Mouse (Mus musculus): ENCODE data around the gene Lman1l.

The Lman1l gene

GRCm38 (mm10) chr9:57618854-57619253 lies 1.7 kb downstream of the Lman1l start:
- ATAC-seq (ENCODE audit: low TSS enrichment): no peak

- no peak for ATAC-seq (ENCODE audit: low TSS enrichment)
These were observed 2.9 kb downstream of the Lman1l start for GRCm38 (mm10) chr9:57617556-57618169.

GRCm38 (mm10) chr9:57614786-57615185 lies 5.8 kb downstream of the Lman1l start:
- no peak for ATAC-seq (ENCODE audit: low TSS enrichment)

GRCm38 (mm10) chr9:57613975-57614374 lies 6.6 kb downstream of the Lman1l start:
- ATAC-seq (ENCODE audit: low TSS enrichment): no peak

GRCm38 (mm10) chr9:57612587-57612986 lies 8.0 kb downstream of the Lman1l start:
- ATAC-seq (ENCODE audit: low TSS enrichment): no peak

- peak; percentile 82 for ATAC-seq (ENCODE audit: low TSS enrichment)
These were observed 10.2 kb downstream of the Lman1l start for GRCm38 (mm10) chr9:57610359-57610826.

- ATAC-seq (ENCODE audit: low TSS enrichment): no peak
These were observed 10.8 kb downstream of the Lman1l start for GRCm38 (mm10) chr9:57609803-57610202.

- no peak for ATAC-seq (ENCODE audit: low TSS enrichment)
These were observed 14.3 kb downstream of the Lman1l start, which contains the start of gene Cplx3 for GRCm38 (mm10) chr9:57606139-57606851. TSS of gene Cplx3 (minus strand) at chr9:57606281.

- no peak for ATAC-seq (ENCODE audit: low TSS enrichment)
These were observed 15.1 kb downstream of the Lman1l start for GRCm38 (mm10) chr9:57605503-57605902.

GRCm38 (mm10) chr9:57604875-57605274 lies 15.7 kb downstream of the Lman1l start:
- ATAC-seq (ENCODE audit: low TSS enrichment): peak; percentile 66; the same call in 1 of the 2 replicates

- ATAC-seq (ENCODE audit: low TSS enrichment): no peak
These were observed 18.5 kb downstream of the Lman1l start for GRCm38 (mm10) chr9:57602098-57602497.

- peak; percentile 72 for ATAC-seq (ENCODE audit: low TSS enrichment)
These were observed 19.2 kb downstream of the Lman1l start for GRCm38 (mm10) chr9:57601353-57601706.

GRCm38 (mm10) chr9:57600620-57601352 lies 19.8 kb downstream of the Lman1l start:
- no peak for ATAC-seq (ENCODE audit: low TSS enrichment)

- no peak for ATAC-seq (ENCODE audit: low TSS enrichment)
These were observed 21.6 kb downstream of the Lman1l start for GRCm38 (mm10) chr9:57598851-57599563.

GRCm38 (mm10) chr9:57597929-57598382 lies 22.6 kb downstream of the Lman1l start:
- ATAC-seq (ENCODE audit: low TSS enrichment): no peak

GRCm38 (mm10) chr9:57597265-57597664 lies 23.3 kb downstream of the Lman1l start:
- no peak for ATAC-seq (ENCODE audit: low TSS enrichment)

GRCm38 (mm10) chr9:57594174-57594509 lies 26.4 kb downstream of the Lman1l start:
- ATAC-seq (ENCODE audit: low TSS enrichment): no peak

- ATAC-seq (ENCODE audit: low TSS enrichment): no peak
These were observed 27.0 kb downstream of the Lman1l start for GRCm38 (mm10) chr9:57593454-57594173.

- peak; percentile 69 for ATAC-seq (ENCODE audit: low TSS enrichment)
These were observed 29.8 kb downstream of the Lman1l start for GRCm38 (mm10) chr9:57590726-57591125.

- peak; percentile 79 for ATAC-seq (ENCODE audit: low TSS enrichment)
These were observed 31.1 kb downstream of the Lman1l start, which contains the start of gene Ulk3 for GRCm38 (mm10) chr9:57589224-57590126. TSS of gene Ulk3 (plus strand) at chr9:57589452.
